12 mouse cellular contexts compared by ENCODE assay signal in genomic region chr10:18527766-18528165, GRCm38 (mm10). TPM values are rescaled to one million over a fixed set of nuclear protein-coding genes. Genes with fewer than 3 reads are reported as not detected.
DNase-seq lines count a peak whose midpoint lies in the region; ATAC-seq and TF ChIP-seq lines count a peak whose summit lies in the region.
"Had no signal": no experiment of that assay in that cellular context is flagged by ENCODE, and none has a peak within 500 bp of the region (broad histone marks: within the 10 kb centered on the region; RNA-seq: fewer than 3 reads in every experiment).

No protein-coding gene starts in this region.

- no peak overlapping the region for H3K9ac ChIP-seq in liver, embryonic 12.5 days

- peak; percentile 62 for DNase-seq in gastrocnemius, adult 2 months
- DNase-seq in gastrocnemius, postnatal 10 days, result no peak
- peak; percentile 41 for DNase-seq in CD4-positive helper T cell, adult 2 months (ENCODE audit: low read depth, low spot score)
- DNase-seq in cerebellum, adult 8-10 months, result peak; percentile 37
- DNase-seq in lung, postnatal 14 days, result peak; percentile 18
- no peak for DNase-seq in right cerebral cortex, postnatal 25 days
- DNase-seq in ovary, adult 18-20 months (ENCODE audit: low spot score), result no peak
- DNase-seq: adrenal gland, postnatal 25 days had no signal

- H3K9me3 ChIP-seq in liver, embryonic 12.5 days (replicated peaks), result no peaks in the 10 kb centered on the region
- H3K9me3 ChIP-seq: hindbrain, embryonic 10.5 days had no signal

- H3K4me2 ChIP-seq in liver, embryonic 12.5 days, result no peak overlapping the region

- H3K4me1 ChIP-seq in liver, embryonic 12.5 days, result 0 out of 2 replicates have a peak, but pooled peaks cover 7% of the 10 kb centered on the region

- WGBS in liver, embryonic 12.5 days (ENCODE audit: insufficient replicate concordance), result 65% methylated on average over 7 of the region's 7 CpGs

- TF ChIP-seq CTCF in gastrocnemius, adult 2 months (IDR thresholded peaks at IDR 0.05), result no peak

- peaks cover 12% of the 10 kb centered on the region for H3K36me3 ChIP-seq in liver, embryonic 12.5 days

- no peak for ATAC-seq in liver, embryonic 12.5 days

- intact Hi-C loops in gastrocnemius, adult 2 months (cut with DNase I), result loop anchor here (1.0 to 10.0 kb wide), 3 partner anchors 74 to 293 kb away; partner anchors contain the start of gene Ccdc28a

- H3K27ac ChIP-seq in gastrocnemius, adult 2 months, result peak overlapping the region; percentile 39; the same call in 1 of the 2 replicates
- no peak overlapping the region for H3K27ac ChIP-seq in liver, embryonic 12.5 days
- H3K27ac ChIP-seq: hindbrain, embryonic 10.5 days had no signal

- 0 out of 2 replicates have a peak, but pooled peaks cover 4% of the 10 kb centered on the region for H3K27me3 ChIP-seq in liver, embryonic 12.5 days (replicated peaks)

- H3K4me3 ChIP-seq in gastrocnemius, adult 2 months, result peak overlapping the region; percentile 58
- H3K4me3 ChIP-seq in liver, embryonic 12.5 days, result no peak overlapping the region
- H3K4me3 ChIP-seq: erythroblast, embryonic 14.5 days; hindbrain, embryonic 10.5 days had no signal

RNA-seq across cellular contexts. Expression of gene Hebp2, which starts 18.1 kb away (rescaled TPM):
- 1 to 10 TPM in 1 of 2 experiments, under 1 TPM in 1; 0.48 to 1.3 TPM for total RNA-seq in gastrocnemius, adult 2 months (2021)
- total RNA-seq in gastrocnemius, postnatal 10 days (2021), result 1 to 10 TPM; 1.7 to 2.6 TPM
- 2.7 and 3.0 TPM in 2 replicates for polyA plus RNA-seq in liver, embryonic 12.5 days (2016; fragmentation: Nextera tagmentation; extraction: Ambion mirVana)
- total RNA-seq: neutrophil, adult 5-6 weeks had no signal
- polyA plus RNA-seq: erythroblast, embryonic 14.5 days had no signal

Comparison
In these comparisons a context has a peak if more than half of its experiments do, and no peak if none do; other contexts are left out.
1. DNase-seq: peak in gastrocnemius, adult 2 months (single experiment), CD4-positive helper T cell, adult 2 months (single experiment), cerebellum, adult 8-10 months (single experiment) and lung, postnatal 14 days (single experiment); none in gastrocnemius, postnatal 10 days (single experiment), right cerebral cortex, postnatal 25 days (single experiment) and ovary, adult 18-20 months (single experiment).